Mouse (Mus musculus) lung, postnatal 0 days (tissue): ENCODE data around the gene Kpna6.

ENCODE experiments used
- CTCF ChIP-seq: IDR thresholded peaks from 2 replicates; pipeline ENCODE4 v1.5.1; 2016; ENCODE audit warnings: antibody characterized with exemption, mild to moderate bottlenecking
- EP300 ChIP-seq: IDR thresholded peaks from 2 replicates; pipeline ENCODE4 v1.6.1; 2016; ENCODE audit warnings: antibody characterized with exemption, mild to moderate bottlenecking, control low read depth

DNA sequence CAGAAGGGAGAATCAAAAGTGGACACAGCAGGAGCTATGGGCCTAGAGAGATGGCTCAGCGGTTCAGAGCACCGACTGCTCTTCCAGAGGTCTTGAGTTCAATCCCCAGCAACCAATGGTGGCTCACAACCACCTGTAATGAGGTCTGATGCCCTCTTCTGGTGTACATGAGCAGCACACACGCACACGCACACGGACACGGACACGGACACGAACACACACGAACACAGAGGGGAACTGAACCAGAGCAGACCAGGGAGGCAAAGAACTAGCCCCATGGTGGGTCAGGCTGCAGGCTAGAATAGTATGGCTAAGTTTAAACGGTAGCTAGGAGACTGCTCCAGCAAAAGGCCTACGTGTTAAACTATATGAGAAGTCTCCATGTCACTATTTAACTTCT is 9.3 kb upstream of the Kpna6 start:
- no peak for TF ChIP-seq CTCF
- no peak for TF ChIP-seq EP300
